Mouse (Mus musculus): ENCODE results near the gene Gm7970.
"Not testable (repeated sequence)": the region's sequence is repeated elsewhere in the genome, so short reads cannot be mapped to it uniquely, and the experiment has no call there.

The Gm7970 gene

DNA sequence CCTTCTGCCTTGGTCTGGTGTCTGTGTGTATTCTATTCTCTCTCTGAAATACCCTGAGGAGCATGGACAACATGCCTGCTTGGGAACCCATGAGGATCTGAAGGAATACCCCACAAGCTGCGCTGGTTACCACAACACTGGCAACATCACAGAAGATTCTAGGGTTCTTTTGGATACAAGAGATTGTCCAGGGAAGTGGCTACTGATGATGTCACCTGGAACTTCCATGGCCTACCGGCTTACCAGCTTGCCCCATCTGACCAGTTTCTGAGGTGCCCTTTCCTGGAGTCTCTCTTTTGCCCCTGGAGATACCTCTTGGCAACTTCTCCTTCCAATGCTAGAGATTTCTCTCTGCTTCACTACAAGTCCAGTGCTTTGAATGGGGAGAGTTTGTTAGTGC is at the start of gene Gm7970:
Gm7970 (minus strand) TSS at position 101 of the 400 bp plus-strand sequence.
- DNase-seq (ENCODE audit: low spot score in 2 of 2): not testable (repeated sequence)

DNA sequence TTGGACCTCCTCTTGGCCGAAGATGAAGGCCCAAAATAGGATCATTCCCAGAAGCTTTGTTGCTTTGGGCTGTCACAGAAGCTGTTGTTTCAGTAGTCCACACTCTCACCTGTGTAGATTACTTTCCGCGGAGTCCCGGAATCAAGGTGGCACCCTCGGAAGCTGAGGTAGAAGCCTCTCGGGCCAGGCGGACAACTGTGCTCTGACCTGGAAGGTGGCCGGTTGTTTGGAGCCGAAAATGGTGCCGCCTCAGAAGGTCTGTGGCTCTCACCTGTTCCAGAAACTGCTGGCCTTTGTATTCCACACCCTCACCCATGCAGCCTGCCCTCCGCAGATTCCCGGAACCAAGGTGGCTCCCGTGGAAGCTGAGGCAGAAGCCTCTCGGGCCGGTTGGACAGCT is 45.6 kb upstream of the Gm7970 start:
- not testable (repeated sequence) for DNase-seq (ENCODE audit: low spot score in 2 of 2)

DNA sequence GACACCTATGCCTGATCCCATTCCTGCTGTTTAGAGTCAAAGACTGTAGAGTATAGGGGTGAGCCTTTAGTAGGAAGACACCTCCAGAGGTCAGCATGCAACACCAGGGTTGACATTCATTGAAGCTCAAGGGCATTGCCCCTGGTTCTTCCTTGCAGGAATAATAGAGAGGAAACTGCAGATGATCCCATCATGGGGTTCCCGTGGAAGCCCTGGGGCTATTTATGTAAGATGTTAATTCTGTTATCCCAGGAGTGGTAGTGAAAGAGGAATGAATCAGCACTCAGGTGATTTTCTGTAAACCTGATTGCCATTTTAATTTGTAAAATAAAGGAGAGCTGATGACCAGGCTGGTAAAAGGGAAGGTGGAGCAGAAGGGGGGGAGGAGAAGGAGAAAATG is 31.0 kb upstream of the Gm7970 start:
- DNase-seq (ENCODE audit: low spot score in 2 of 2): not testable (repeated sequence)

DNA sequence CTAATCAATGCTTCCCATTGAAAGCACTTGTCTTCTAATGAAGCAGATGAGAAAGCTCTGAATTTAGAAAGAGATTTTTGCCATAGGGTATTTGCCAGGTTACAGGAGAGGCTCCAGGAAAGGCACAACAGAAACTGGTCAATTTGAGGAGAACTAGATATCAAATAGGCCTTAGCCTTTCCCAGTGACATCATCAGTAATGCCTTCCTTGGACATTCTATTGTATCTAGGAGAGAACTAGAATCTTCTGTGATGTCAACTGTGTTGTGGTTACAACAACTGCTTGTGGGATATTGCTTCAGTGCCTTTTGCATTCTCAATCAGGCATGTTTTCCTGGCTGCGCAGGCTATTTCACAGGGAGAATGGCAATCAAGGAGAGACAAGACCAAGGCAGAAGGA is 17.5 kb upstream of the Gm7970 start, which contains the start of gene 1700049E17Rik2:
1700049E17Rik2 (plus strand) TSS at position 301 of the 400 bp plus-strand sequence.
- DNase-seq (ENCODE audit: low spot score in 2 of 2): not testable (repeated sequence)

DNA sequence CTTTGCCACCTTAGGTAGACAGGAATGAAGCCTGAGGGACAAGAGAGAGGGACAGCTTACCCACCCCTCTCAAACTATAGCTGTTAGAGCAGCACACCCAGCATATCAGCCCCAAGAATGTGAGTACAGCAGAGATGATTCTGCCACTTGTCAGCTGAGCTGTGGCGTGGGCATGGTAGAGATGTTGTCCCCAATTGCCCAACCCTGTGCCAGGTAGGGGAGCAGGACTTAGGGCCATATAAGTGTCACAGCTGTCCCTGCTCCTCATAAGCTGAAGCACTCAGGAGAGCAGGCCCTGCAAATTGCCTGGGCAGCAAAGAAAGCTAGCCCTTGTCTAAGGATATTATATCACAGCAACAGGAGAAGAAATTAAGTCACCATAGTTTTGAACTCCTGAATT is 30.7 kb downstream of the Gm7970 start:
- not testable (repeated sequence) for DNase-seq (ENCODE audit: low spot score in 2 of 2)

DNA sequence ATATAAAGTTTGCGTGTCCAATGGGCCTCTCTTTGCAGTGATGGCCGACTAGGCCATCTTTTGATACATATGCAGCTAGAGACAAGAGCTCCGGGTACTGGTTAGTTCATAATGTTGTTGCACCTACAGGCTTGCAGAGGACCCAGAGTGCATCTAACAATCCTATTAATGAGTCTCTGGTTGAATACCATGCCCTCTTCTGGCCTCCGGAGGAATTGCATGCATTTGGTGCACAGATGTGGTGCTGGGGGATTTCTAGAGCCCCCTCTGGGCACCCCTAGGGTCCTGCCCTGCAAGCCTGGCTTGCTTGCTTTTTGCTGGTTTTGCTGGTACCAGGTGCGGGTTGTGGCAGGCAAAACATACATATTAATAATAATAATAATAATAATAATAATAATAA is 34.7 kb downstream of the Gm7970 start:
- not testable (repeated sequence) for DNase-seq (ENCODE audit: low spot score in 2 of 2)
